Mouse (Mus musculus) erythroblast, embryonic 14.5 days (primary cell): ENCODE measurements at regions not wholly inside any gene's neighbourhood (a gene's known extent, or its start where the extent isn't known, plus 50 kb on each side); places are given as distances from the start of the nearest gene placed in this dataset.

ENCODE experiments used
- GATA1 ChIP-seq: IDR thresholded peaks from 2 replicates; pipeline ENCODE4 v1.6.1; 2012; ENCODE audit warnings: low read length, inconsistent platforms, mixed read lengths
- TAL1 ChIP-seq: IDR thresholded peaks from 3 replicates; pipeline ENCODE4 v1.6.1; 2012; ENCODE audit warnings: low read length, inconsistent platforms, mixed read lengths

- no peak for TF ChIP-seq GATA1
- no peak for TF ChIP-seq TAL1
These were observed 128.3 kb upstream of the Tbl1xr1 start for GRCm38 (mm10) chr3:21948074-21948659.
